Mouse (Mus musculus) kidney, adult 11 months (tissue): ENCODE measurements at regions not wholly inside any gene's neighbourhood (a gene's known extent, or its start where the extent isn't known, plus 50 kb on each side); places are given as distances from the start of the nearest gene placed in this dataset.

Experiments
- DNase-seq: peaks from one replicate; pipeline ENCODE4 v3.0.0; 2022

DNA sequence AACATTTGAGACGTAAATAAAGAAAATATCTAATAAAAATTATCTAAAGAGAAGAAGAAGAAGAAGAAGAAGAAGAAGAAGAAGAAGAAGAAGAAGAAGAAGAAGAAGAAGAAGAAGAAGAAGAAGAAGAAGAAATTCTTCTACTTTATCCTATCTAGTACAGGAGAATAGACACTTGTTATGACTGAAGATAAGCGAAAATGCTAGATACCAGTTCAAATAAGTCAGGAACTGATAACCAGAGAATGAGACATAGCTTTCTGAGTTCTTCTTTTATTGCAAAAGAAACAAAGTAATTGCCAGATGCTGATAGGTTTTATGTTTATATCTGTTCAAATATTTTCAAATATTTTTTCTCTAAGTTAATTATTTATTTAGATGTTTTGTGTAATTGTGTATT, 2144.1 kb upstream of the Pcdh17 start:
- no peak for DNase-seq

DNA sequence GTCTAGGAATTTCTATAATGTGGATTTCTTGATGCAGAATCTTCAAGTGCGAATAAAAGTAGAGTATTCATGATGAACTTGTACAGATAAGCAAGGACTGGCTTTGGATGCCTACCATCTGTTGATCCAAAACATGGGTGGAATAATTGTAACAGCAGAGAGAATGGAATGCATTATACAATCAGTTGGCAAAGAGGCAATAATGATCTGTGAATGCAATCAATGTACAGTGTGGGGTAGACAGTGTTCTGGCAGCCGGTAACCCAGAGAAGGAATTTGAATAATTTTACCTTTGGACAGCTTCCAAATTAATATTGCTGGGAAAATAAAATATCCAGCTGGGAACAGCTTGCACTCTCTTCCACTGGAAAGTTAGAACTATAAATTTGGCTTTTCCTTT, 2129.9 kb upstream of the Pcdh17 start:
- no peak for DNase-seq

DNA sequence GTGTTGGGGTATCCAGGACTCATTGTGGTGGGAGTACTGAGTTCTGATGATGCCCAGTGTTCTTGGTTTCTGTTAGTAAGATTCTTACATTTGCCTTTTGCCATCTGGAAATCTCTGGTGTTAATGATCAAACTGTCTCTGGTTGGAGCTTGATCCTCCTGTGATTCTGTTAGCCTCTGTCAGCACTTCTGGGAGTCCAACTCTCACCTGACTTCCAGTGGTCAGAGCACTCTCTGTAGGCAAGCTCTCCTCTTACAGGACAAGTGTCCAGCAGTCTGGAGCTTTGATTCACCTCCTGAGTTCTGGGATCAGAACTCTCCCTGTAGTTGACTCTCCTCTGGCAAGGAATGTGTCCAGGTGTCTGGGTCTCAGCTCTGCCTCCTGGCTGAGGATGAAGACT, 2108.5 kb upstream of the Pcdh17 start:
- peak; percentile 39 for DNase-seq
